Mouse (Mus musculus): Measurements from ENCODE around the gene 1700022I11Rik.
"Not testable (repeated sequence)": the region's sequence is repeated elsewhere in the genome, so short reads cannot be mapped to it uniquely, and the experiment has no call there.

1700022I11Rik gene

GRCm38 (mm10) chr4:42951206-42952195, 17.9 kb upstream of the 1700022I11Rik start:
- DNase-seq (ENCODE audit: low spot score in 2 of 2): peak; percentile 50 to 54

DNA sequence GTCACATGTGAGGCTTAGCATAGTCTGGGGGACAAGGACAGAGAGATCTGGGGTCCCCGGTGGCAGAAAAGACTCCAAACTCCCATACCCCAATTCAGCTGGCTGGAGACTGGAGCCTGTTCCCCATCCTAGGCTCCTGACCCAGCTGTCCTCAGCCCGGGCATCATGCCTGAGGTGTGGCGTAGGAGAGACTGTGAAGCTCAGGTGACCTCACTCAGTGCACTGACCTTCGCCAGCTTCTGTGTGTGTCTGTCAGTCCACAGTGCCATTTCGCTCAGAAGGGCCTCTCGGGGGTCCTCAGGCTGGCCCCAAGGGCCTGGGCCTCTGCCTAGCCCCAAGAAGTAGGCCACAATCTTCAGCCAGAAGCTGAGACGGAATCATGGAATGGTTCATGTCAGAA, 16.8 kb upstream of the 1700022I11Rik start:
- peak; percentile 48 to 54 for DNase-seq (ENCODE audit: low spot score in 2 of 2)

DNA sequence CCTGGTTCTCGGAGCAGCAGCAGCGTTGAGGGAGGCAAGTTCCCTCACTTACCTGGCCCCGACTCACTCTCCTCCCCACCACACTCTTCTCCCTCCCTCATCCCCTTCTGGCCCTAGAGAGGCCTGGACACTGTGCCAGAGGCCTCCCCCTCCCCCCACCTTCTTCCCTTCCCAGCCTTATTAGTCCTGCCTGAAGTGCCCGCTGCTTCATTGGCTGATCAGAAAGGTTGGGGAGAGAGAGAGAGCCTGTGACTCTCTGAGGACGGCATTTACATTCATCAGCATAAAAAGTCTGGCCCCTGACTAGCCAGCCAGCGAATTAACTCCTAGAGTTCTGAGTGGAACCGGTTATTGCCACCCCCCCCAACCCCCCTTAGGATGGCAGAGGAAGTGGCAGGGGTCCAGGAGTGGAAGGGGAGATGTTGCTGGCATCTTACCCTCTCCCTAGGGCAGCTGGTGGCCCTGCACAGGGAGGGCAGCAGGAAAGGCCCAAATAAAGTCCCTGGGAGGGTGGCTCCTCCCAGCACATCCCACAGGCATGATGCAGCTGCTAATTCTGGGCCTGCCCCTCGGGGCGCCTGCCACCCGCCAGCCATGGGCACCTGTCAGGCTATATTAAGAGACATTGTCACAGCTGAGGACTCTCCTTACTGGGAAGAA, 15.8 kb upstream of the 1700022I11Rik start:
- peak; percentile 63 to 66 for DNase-seq (ENCODE audit: low spot score in 2 of 2)

DNA sequence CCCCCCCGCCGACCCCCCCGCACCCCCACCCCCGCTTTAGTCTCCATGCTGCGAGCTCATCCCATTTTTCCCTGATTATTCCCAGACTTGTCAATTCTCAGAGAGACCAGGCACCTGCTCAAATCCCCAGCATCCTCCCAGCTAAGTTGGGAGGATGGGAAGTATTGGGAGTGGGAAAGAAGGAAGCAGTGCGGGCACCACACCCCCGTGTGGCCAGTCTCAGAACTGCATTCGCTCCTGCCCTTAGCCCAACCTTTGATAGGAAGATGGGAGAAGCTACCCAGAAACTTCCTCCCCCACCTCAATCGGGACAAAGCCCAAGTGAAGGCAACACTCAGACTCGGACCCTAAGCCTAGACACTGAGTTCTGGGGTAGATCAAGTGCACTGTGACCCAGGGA, 15.1 kb upstream of the 1700022I11Rik start:
- peak; percentile 87 to 89 for DNase-seq (ENCODE audit: low spot score in 2 of 2)

- DNase-seq (ENCODE audit: low spot score in 2 of 2): no peak
Observed at GRCm38 (mm10) chr4:42955200-42955599, 14.2 kb upstream of the 1700022I11Rik start.

DNA sequence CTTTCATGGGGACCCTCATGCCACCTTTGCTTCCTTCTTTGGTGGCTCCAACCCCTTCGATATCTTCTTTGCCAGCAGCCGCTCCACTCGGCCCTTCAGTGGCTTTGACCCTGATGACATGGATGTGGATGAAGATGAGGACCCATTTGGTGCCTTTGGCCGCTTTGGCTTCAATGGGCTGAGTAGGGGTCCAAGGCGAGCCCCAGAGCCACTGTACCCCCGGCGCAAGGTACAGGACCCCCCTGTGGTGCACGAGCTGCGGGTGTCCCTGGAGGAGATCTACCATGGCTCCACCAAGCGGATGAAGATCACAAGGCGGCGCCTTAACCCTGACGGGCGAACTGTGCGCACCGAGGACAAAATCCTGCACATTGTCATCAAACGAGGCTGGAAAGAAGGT, 12.8 kb upstream of the 1700022I11Rik start:
- DNase-seq (ENCODE audit: low spot score in 2 of 2): no peak

DNA sequence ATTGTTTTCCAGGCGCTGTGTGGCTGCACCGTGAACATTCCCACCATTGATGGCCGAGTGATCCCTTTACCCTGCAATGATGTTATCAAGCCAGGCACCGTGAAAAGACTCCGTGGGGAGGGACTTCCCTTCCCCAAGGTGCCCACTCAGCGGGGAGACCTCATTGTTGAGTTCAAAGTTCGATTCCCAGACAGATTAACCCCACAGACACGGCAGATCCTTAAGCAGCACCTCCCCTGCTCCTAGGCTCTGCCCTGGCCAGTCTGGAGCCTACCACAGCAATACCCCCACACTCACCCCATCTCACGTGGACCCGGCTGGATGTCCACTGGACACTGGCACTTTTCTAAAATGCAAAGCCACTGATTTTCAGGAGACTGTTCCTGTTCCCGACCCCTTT, 12.1 kb upstream of the 1700022I11Rik start:
- DNase-seq (ENCODE audit: low spot score in 2 of 2): peak in 1 of 2 experiments; percentile 15

GRCm38 (mm10) chr4:42957979-42958378, 11.4 kb upstream of the 1700022I11Rik start:
- no peak for DNase-seq (ENCODE audit: low spot score in 2 of 2)

DNA sequence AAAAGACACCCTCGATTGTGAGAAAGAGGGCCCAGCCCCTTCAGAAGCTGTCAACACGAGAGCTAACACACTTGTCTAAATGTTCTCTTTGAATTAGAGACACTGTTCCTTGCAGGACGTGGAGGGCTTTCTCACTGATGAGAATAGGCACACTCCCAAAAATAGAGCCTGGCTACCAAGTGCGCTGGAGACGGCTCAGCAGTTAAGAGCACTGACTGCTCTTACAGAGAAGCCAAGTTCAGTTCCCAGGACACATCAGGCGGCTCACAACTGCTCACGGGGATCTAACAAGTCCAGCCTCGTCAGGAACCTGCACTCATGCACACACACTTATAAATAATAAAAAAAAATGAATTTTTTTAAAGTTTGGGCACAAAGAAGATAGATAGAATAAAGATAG, 10.5 kb upstream of the 1700022I11Rik start:
- no peak for DNase-seq (ENCODE audit: low spot score in 2 of 2)

- peak in 1 of 2 experiments; percentile 61 for DNase-seq (ENCODE audit: low spot score in 2 of 2)
Observed at GRCm38 (mm10) chr4:42959382-42959781, 10.0 kb upstream of the 1700022I11Rik start.

GRCm38 (mm10) chr4:42961592-42961991, 7.8 kb upstream of the 1700022I11Rik start:
- DNase-seq (ENCODE audit: low spot score in 2 of 2): peak; percentile 82 to 83

GRCm38 (mm10) chr4:42963480-42963879, 5.9 kb upstream of the 1700022I11Rik start:
- DNase-seq (ENCODE audit: low spot score in 2 of 2): no peak

DNA sequence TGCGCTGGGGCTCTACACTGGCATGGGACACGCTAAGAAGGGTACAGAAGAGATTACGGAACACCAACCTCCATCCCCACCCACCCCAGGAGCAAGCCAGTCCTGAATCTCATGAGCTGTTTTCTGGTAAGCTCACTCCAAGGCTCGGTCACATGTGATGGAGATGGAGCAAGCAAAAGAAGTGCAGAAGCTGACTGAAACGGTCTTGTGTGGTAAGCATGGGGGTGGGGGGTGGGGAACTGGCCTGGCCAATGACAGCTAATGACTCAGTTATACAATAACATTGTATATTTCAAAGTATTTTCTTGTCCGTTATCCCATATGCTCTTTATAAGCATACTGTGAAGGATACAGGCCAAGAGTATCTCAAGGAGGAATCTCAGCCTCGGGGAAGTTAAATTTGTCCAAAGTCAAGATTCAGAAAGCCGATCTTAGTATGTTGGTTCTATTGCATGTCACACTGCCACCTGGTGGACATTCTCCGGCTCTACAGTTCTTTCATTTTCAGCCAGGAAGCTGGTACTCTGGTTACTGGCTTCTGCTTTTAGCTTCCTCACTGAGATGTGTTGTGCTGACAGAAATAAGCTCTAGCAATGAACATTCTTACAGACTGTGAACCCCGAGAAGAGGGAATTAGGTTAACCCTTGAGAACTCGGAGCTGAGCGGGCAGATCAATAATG, 4.2 kb upstream of the 1700022I11Rik start:
- DNase-seq (ENCODE audit: low spot score in 2 of 2): peak; percentile 78 to 79

DNA sequence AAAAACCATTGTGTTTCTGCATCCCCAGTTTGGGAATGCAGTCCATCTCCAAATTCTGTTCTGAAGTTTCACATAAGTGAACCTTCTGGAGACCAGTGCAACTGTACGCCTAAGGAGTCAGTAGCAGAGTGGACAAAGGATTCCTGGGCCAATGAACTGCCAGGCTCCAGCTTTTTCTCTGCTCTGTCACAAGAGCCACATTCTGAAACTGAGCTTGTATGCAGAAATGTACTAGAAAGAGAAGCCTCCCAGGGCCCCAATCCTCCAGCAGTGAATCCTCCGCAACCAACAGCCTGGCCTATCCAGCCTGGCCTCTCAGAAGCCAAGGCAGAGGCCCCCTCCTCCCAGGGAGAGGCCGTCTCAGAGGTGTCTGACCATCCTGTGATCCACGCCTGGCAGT, 3.5 kb downstream of the 1700022I11Rik start:
- no peak for DNase-seq (ENCODE audit: low spot score in 2 of 2)

DNA sequence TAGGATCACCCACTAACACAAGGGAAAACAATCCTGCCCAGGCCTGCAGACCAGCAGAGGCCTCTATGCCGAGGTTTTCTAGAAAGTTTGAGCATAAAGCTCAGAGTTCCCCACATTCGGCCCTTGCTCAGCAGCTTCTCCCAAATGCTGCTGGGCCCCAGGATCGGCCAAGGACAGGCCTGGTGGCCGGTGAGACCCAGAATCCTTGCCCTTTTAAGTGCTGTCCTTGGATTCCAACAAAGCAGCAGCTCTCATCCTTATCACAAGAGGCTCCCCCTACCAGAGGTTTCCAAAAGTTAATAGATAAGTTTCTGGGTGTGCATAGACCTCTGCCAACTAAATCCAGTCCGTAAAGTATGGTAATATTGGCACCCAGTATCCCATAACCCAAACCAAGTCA, 4.5 kb downstream of the 1700022I11Rik start:
- DNase-seq (ENCODE audit: low spot score in 2 of 2): no peak

GRCm38 (mm10) chr4:42978062-42978461, 8.7 kb downstream of the 1700022I11Rik start:
- no peak for DNase-seq (ENCODE audit: low spot score in 2 of 2)

DNA sequence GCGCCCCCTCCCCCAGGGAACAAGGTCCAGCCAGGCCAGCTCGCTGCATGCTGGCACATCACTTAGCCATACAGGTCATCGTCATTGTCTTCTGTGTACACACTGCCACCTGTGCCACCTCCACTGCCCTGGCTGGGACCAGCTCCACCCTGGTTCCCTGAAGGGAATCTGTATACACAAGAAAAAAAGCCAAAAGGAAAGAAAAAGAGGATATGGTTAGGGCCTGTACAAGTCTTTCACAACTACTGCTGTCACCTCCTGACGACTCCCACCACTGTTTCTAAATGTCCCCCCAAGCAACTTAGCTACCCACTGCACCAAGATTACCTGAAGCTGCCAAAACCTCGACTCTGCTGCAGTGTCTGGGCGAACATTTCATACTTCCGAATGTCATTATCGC, 11.1 kb downstream of the 1700022I11Rik start:
- DNase-seq (ENCODE audit: low spot score in 2 of 2): not testable (repeated sequence)

DNA sequence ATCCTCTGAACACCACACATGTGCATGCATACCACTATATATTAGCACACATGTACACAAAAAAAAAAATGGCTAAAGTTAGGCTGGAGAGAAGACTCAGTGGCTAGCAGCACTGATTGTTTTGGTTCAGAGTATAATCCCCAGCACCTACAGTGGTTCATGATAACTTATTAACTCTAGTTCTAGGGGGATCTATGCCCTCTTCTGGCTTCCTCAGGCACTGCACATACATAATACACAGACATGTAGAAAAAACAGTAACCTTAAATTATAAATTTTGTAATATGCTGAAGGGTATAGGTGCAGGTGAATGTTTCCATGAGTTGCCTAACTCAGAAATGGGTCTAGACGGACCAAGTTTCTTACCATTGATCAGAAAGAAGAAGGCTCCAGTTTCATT, 18.9 kb downstream of the 1700022I11Rik start:
- no peak for DNase-seq (ENCODE audit: low spot score in 2 of 2)

DNA sequence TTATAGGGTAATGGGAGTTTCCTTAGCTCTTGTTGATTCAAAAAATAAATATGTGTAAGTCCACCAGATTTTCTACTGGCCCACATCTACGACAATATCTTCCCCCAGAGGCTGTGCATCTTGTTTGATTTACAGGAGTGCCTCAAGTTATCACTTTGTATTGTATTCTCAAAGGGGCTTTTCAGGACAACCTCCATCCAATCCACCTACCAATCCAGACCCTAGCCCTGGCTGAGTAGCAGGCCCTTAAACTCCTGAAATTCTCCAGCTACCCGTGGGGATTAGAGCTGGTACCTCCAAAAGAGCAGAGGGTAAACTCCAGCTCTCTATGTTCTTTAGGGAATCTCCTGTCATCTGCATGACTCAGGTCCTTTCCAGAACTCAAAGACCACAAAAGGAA, 28.6 kb downstream of the 1700022I11Rik start:
- DNase-seq (ENCODE audit: low spot score in 2 of 2): no peak

- DNase-seq (ENCODE audit: low spot score in 2 of 2): peak; percentile 78 to 80
Observed at GRCm38 (mm10) chr4:42999451-43000140, 30.2 kb downstream of the 1700022I11Rik start.

DNA sequence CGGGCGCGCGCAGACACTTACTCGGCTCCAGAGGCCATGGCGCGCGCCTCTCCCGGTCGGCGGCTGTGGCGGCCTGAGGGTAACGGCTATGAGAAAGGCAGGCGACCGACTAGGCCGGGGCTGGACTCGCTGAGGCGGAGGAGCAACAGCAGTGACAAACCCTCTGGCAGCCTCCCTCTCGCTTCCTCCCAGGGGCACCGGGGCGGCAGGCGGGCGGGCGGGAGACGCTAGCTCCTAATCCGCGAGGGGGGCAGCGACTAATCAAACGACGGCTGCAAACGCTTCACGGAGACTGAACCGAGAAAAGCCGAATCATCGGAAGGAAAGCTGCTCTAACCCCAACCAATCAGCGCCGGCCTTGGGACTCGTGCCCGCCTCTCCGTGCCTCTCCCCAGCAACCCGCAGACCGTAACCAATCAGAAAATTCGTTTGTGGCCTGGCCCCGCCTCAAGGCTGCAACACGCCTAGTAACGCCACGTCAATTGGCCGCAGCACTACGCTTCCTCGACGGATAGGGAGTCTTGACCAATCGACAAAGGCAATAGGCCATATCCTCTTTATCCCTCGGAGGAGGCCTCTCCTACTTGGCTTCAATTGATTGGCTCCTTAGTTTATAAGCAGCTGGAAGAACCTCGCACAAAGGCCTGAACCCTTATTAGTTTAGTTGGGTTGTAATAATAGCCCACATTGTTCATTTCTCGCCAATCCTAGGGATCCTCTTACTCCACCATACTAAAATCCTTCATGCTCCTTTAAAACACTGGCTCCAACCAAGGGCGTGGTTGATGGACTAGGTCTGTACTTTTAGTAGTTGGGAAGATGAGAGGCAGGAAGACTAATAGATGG, 31.0 kb downstream of the 1700022I11Rik start, which contains the start of gene Vcp:
Vcp (minus strand) TSS at position 367 of the 846 bp plus-strand sequence.
- peak; percentile 100 for DNase-seq (ENCODE audit: low spot score in 2 of 2)

All from right cerebral cortex, postnatal 10 days (tissue).